Mouse (Mus musculus): ENCODE results near the gene Slc32a1. TPM values are rescaled to one million over a fixed set of nuclear protein-coding genes. Genes with fewer than 3 reads are reported as not detected.
A peak's percentile ranks its signal among the peaks of the same experiment; 100 is the strongest.

The Slc32a1 gene
- 10 to 100 TPM; 60.0 to 68.6 TPM for total RNA-seq (2021)
- long read RNA-seq, partial matches to known transcripts: 5 of 5 reads
- long read RNA-seq, other reads (novel, unspliced or antisense): 0 of 5 reads

GRCm38 (mm10) chr2:158610488-158611325, at the start of gene Slc32a1:
Gene Slc32a1, plus strand, starts transcription at chr2:158610767.
- DNase-seq (ENCODE audit: low spot score in 2 of 2): peak in 1 of 2 experiments; percentile 15

GRCm38 (mm10) chr2:158560801-158561200, 49.8 kb upstream of the Slc32a1 start:
- DNase-seq (ENCODE audit: low spot score in 2 of 2): no peak

GRCm38 (mm10) chr2:158561371-158562144, 49.0 kb upstream of the Slc32a1 start:
- DNase-seq (ENCODE audit: low spot score in 2 of 2): no peak

GRCm38 (mm10) chr2:158570421-158571081, 40.0 kb upstream of the Slc32a1 start:
- DNase-seq (ENCODE audit: low spot score in 2 of 2): peak in 1 of 2 experiments; percentile 36

- no peak for DNase-seq (ENCODE audit: low spot score in 2 of 2)
Observed at GRCm38 (mm10) chr2:158579979-158580378, 30.6 kb upstream of the Slc32a1 start.

GRCm38 (mm10) chr2:158584621-158585358, 25.8 kb upstream of the Slc32a1 start:
- no peak for DNase-seq (ENCODE audit: low spot score in 2 of 2)

GRCm38 (mm10) chr2:158588524-158589271, 21.9 kb upstream of the Slc32a1 start:
- DNase-seq (ENCODE audit: low spot score in 2 of 2): no peak

GRCm38 (mm10) chr2:158590495-158590894, 20.1 kb upstream of the Slc32a1 start:
- no peak for DNase-seq (ENCODE audit: low spot score in 2 of 2)

GRCm38 (mm10) chr2:158591286-158591685, 19.3 kb upstream of the Slc32a1 start:
- peak in 1 of 2 experiments; percentile 21 for DNase-seq (ENCODE audit: low spot score in 2 of 2)

- no peak for DNase-seq (ENCODE audit: low spot score in 2 of 2)
Observed at GRCm38 (mm10) chr2:158593371-158593770, 17.2 kb upstream of the Slc32a1 start.

GRCm38 (mm10) chr2:158595103-158595502, 15.5 kb upstream of the Slc32a1 start:
- DNase-seq (ENCODE audit: low spot score in 2 of 2): peak; percentile 53 to 65

GRCm38 (mm10) chr2:158595577-158595976, 15.0 kb upstream of the Slc32a1 start:
- no peak for DNase-seq (ENCODE audit: low spot score in 2 of 2)

- no peak for DNase-seq (ENCODE audit: low spot score in 2 of 2)
Observed at GRCm38 (mm10) chr2:158596803-158597202, 13.8 kb upstream of the Slc32a1 start.

GRCm38 (mm10) chr2:158600517-158600916, 10.1 kb upstream of the Slc32a1 start:
- no peak for DNase-seq (ENCODE audit: low spot score in 2 of 2)

GRCm38 (mm10) chr2:158601326-158601725, 9.2 kb upstream of the Slc32a1 start:
- no peak for DNase-seq (ENCODE audit: low spot score in 2 of 2)

- no peak for DNase-seq (ENCODE audit: low spot score in 2 of 2)
Observed at GRCm38 (mm10) chr2:158602663-158603062, 7.9 kb upstream of the Slc32a1 start.

GRCm38 (mm10) chr2:158606511-158606964, 4.0 kb upstream of the Slc32a1 start:
- DNase-seq (ENCODE audit: low spot score in 2 of 2): no peak

- DNase-seq (ENCODE audit: low spot score in 2 of 2): no peak
Observed at GRCm38 (mm10) chr2:158609681-158610080, 886 bp upstream of the Slc32a1 start.

GRCm38 (mm10) chr2:158611326-158611719, 756 bp downstream of the Slc32a1 start:
- peak in 1 of 2 experiments; percentile 10 for DNase-seq (ENCODE audit: low spot score in 2 of 2)
